Mouse (Mus musculus): ENCODE measurements around the gene Cbx6. TPM values are rescaled to one million over a fixed set of nuclear protein-coding genes. Genes with fewer than 3 reads are reported as not detected.

Cbx6 gene
- polyA plus RNA-seq (2012; fragmentation: generic; extraction: Trizol): 26.1 TPM

DNA sequence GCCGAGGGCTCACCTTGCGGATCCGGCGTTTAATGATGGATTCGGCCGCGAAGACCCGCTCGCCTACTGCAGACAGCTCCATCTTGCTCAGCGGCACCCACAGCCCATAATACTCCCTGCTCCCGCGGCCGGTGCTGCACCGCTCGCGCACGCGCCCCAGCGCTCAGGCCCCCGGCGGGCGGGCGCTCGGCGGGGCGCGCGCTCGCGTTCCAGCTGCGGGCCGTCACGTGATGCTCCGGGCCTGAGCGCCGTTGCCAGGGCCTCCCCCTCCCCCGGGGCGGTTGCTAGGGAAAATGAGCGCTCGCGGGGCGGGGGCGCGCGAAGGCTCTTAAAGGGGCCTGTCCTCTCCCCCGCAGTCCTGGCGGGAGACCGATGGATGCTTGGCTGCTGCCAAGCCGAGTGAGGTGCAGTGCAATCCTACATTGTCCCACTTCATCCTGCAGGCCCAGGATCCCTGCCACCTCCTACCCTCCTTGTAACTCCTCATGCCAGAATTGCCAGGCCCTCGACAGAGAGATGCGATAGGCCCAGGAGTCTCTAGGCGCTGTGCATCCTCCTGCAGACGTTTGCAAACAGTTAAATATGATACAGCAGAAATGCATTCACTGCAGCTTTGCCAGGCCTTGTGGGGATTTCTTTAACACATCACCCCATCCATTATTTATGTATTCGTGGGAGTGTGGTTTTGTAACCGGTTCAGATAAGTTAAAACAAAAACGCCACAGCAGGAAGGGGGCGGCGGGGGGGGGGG lies at the start of gene Cbx6, which contains the start of gene Npcd:
Gene Cbx6, minus strand, starts transcription at position 559 of the 751 bp plus-strand sequence.
Gene Npcd, minus strand, starts transcription at position 108 of the 751 bp plus-strand sequence.
- Histone ChIP-seq H3K27me3 (ENCODE audit: control insufficient read depth, insufficient read depth, insufficient read length) (no peaks in the 10 kb centered on the region), H3ac (ENCODE audit: control insufficient read depth, insufficient read length) (peak within 1 kb of the TSS; percentile 63), H3K79me2 (ENCODE audit: control insufficient read depth, insufficient read depth) (peaks cover 15% of the 10 kb centered on the region), H3K36me3 (ENCODE audit: control insufficient read depth, insufficient read depth) (no peaks in the 10 kb centered on the region), H3K4me2 (ENCODE audit: low read depth) (peak within 1 kb of the TSS; percentile 83), H3K4me3 (peak within 1 kb of the TSS; percentile 74)
- no peak for TF ChIP-seq TCF12 (IDR thresholded peaks at IDR 0.05; ENCODE audit: insufficient read depth, poor library complexity, severe bottlenecking)
- TF ChIP-seq POLR2AphosphoS2 (IDR thresholded peaks at IDR 0.05; ENCODE audit: insufficient read length, low read depth): peak; percentile 86
- peak in 1 of 3 experiments; percentile 25 for TF ChIP-seq MYOG (IDR thresholded peaks at IDR 0.05; ENCODE audit: control insufficient read depth in 1 of 3, insufficient read depth in 1 of 3, insufficient read length in 2 of 3, low read depth in 2 of 3)
- no peak for TF ChIP-seq TCF3 (IDR thresholded peaks at IDR 0.05; ENCODE audit: insufficient read length, low read depth)
- peak; percentile 90 for TF ChIP-seq POLR2A (IDR thresholded peaks at IDR 0.05; ENCODE audit: insufficient read length, low read depth)
- TF ChIP-seq REST (IDR thresholded peaks at IDR 0.05; ENCODE audit: insufficient read depth, insufficient read length): no peak
- TF ChIP-seq MYOD1 (IDR thresholded peaks at IDR 0.05; ENCODE audit: control insufficient read depth in 1 of 3, insufficient read length in 2 of 3, low read depth in 2 of 3): peak in 1 of 3 experiments; percentile 43
- no peak for TF ChIP-seq CEBPB (IDR thresholded peaks at IDR 0.05; ENCODE audit: insufficient read depth, poor library complexity, severe bottlenecking)
- no peak for TF ChIP-seq SRF (IDR thresholded peaks at IDR 0.05; ENCODE audit: control insufficient read depth, insufficient read length, low read depth)
- TF ChIP-seq USF1 (IDR thresholded peaks at IDR 0.05; ENCODE audit: low read depth): peak; percentile 92
- TF ChIP-seq E2F4 (IDR thresholded peaks at IDR 0.05; ENCODE audit: insufficient read depth): no peak
- no peak for TF ChIP-seq MAX (IDR thresholded peaks at IDR 0.05; ENCODE audit: low read depth)

DNA sequence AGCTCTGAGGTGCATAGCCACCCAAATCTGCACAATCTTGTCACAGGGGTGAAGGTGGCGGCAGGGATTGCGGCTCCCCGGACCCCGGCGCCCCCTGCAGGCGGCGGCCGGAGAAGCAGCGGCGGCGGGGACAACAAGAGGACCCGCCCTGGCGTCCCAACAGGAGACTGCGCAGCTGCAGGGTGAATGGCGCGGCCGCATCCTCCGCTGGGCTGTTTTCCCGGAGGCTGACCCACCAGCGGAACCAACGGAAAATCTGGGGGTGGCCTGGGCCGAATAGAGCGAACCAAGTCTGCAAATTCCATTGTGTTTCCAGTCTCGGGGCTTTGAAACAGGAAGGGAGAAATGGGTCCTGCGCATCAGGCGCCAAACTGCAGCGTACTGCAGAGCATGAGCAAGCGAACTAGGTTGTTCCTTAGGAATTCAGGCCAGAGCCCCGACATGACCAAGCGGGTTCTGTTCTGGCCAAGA lies 48.9 kb upstream of the Cbx6 start:
- Histone ChIP-seq H3ac (ENCODE audit: control insufficient read depth, insufficient read length) (no peak overlapping the region), H3K79me2 (ENCODE audit: control insufficient read depth, insufficient read depth) (no peaks in the 10 kb centered on the region), H3K4me2 (ENCODE audit: low read depth) (peak overlapping the region; percentile 90), H3K36me3 (ENCODE audit: control insufficient read depth, insufficient read depth) (no peaks in the 10 kb centered on the region), H3K27me3 (ENCODE audit: control insufficient read depth, insufficient read depth, insufficient read length) (no peaks in the 10 kb centered on the region), H3K4me3 (peak overlapping the region; percentile 33)
- peak; percentile 75 for TF ChIP-seq POLR2A (IDR thresholded peaks at IDR 0.05; ENCODE audit: insufficient read length, low read depth)
- no peak for TF ChIP-seq MAX (IDR thresholded peaks at IDR 0.05; ENCODE audit: low read depth)
- TF ChIP-seq POLR2AphosphoS2 (IDR thresholded peaks at IDR 0.05; ENCODE audit: insufficient read length, low read depth): peak; percentile 21
- peak in 1 of 3 experiments; percentile 23 for TF ChIP-seq MYOD1 (IDR thresholded peaks at IDR 0.05; ENCODE audit: control insufficient read depth in 1 of 3, insufficient read length in 2 of 3, low read depth in 2 of 3)

DNA sequence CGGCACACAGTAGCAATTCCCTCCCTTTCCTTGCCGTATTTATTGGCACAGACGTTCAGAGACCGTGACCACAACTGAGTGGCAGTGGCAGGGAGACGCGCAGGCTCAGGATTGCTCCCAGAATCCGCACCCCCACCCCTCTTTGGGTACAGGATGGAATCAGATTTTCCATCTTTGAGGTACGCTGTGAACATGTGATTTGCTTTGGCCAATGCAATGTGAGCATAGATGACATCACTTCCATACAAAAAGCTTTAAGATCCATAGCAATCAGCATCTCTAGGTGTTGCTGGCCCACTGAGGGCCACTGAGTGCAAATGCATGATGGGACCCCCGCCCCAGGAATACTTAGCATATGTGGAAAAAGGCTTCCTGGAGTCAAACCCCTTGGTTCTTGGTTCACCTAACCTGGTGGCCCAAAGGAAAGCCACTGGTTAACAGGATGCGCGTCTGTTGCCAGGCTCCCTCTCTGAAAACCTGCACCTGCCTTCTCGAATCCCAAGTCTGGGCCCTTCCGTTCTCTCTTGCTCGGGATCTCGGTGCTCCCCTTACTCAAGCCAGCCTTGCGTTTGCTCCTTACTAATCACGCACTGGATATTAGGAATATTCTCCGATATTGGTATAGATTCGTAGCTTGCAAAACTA lies 48.3 kb upstream of the Cbx6 start:
- no peak for TF ChIP-seq CEBPB (IDR thresholded peaks at IDR 0.05; ENCODE audit: insufficient read depth, poor library complexity, severe bottlenecking)
- no peak for TF ChIP-seq POLR2A (IDR thresholded peaks at IDR 0.05; ENCODE audit: insufficient read length, low read depth)
- TF ChIP-seq TCF12 (IDR thresholded peaks at IDR 0.05; ENCODE audit: insufficient read depth, poor library complexity, severe bottlenecking): no peak
- TF ChIP-seq TCF3 (IDR thresholded peaks at IDR 0.05; ENCODE audit: insufficient read length, low read depth): no peak
- no peak for TF ChIP-seq E2F4 (IDR thresholded peaks at IDR 0.05; ENCODE audit: insufficient read depth)
- no peak for TF ChIP-seq USF1 (IDR thresholded peaks at IDR 0.05; ENCODE audit: low read depth)
- TF ChIP-seq MAX (IDR thresholded peaks at IDR 0.05; ENCODE audit: low read depth): no peak
- TF ChIP-seq MYOD1 (IDR thresholded peaks at IDR 0.05; ENCODE audit: control insufficient read depth in 1 of 3, insufficient read length in 2 of 3, low read depth in 2 of 3): no peak
- TF ChIP-seq POLR2AphosphoS2 (IDR thresholded peaks at IDR 0.05; ENCODE audit: insufficient read length, low read depth): no peak
- no peak for TF ChIP-seq MYOG (IDR thresholded peaks at IDR 0.05; ENCODE audit: control insufficient read depth in 1 of 3, insufficient read depth in 1 of 3, insufficient read length in 2 of 3, low read depth in 2 of 3)
- no peak for TF ChIP-seq REST (IDR thresholded peaks at IDR 0.05; ENCODE audit: insufficient read depth, insufficient read length)
- TF ChIP-seq SRF (IDR thresholded peaks at IDR 0.05; ENCODE audit: control insufficient read depth, insufficient read length, low read depth): no peak
- Histone ChIP-seq H3K79me2 (ENCODE audit: control insufficient read depth, insufficient read depth) (no peaks in the 10 kb centered on the region), H3K4me3 (peak overlapping the region; percentile 33), H3K36me3 (ENCODE audit: control insufficient read depth, insufficient read depth) (no peaks in the 10 kb centered on the region), H3K27me3 (ENCODE audit: control insufficient read depth, insufficient read depth, insufficient read length) (no peaks in the 10 kb centered on the region), H3ac (ENCODE audit: control insufficient read depth, insufficient read length) (no peak overlapping the region), H3K4me2 (ENCODE audit: low read depth) (peak overlapping the region; percentile 90)

DNA sequence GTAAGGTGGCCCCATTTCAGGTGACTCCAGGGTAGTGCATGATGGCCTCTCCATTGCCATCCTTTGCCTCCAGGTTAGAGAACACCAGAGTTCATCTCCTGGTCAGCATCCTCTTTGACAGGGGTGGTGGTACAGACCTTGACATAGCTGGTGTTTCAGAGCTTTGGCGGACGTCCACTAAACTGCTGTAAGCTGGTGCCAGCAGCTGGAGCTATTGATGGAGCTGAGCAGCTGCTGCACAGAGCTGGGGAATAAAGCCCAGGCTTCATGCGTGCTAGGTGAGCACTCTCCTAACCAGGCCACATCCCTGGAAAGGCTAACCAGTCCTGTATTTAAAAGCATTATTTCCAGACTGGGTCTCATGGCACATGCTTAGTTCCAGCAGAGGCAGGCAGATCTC lies 46.0 kb upstream of the Cbx6 start:
- no peaks in the 10 kb centered on the region for H3K36me3 ChIP-seq (ENCODE audit: control insufficient read depth, insufficient read depth)
- H3ac ChIP-seq (ENCODE audit: control insufficient read depth, insufficient read length): no peak overlapping the region
- TF ChIP-seq MYOG (IDR thresholded peaks at IDR 0.05; ENCODE audit: control insufficient read depth in 1 of 3, insufficient read depth in 1 of 3, insufficient read length in 2 of 3, low read depth in 2 of 3) (peak in 2 of 3 experiments; percentile 19 to 39), MAX (IDR thresholded peaks at IDR 0.05; ENCODE audit: low read depth) (no peak), TCF3 (IDR thresholded peaks at IDR 0.05; ENCODE audit: insufficient read length, low read depth) (peak; percentile 42), SRF (IDR thresholded peaks at IDR 0.05; ENCODE audit: control insufficient read depth, insufficient read length, low read depth) (no peak), TCF12 (IDR thresholded peaks at IDR 0.05; ENCODE audit: insufficient read depth, poor library complexity, severe bottlenecking) (peak; percentile 61), CEBPB (IDR thresholded peaks at IDR 0.05; ENCODE audit: insufficient read depth, poor library complexity, severe bottlenecking) (no peak), POLR2AphosphoS2 (IDR thresholded peaks at IDR 0.05; ENCODE audit: insufficient read length, low read depth) (no peak), MYOD1 (IDR thresholded peaks at IDR 0.05; ENCODE audit: control insufficient read depth in 1 of 3, insufficient read length in 2 of 3, low read depth in 2 of 3) (peak; percentile 89 to 95 (median 90))
- no peaks in the 10 kb centered on the region for H3K27me3 ChIP-seq (ENCODE audit: control insufficient read depth, insufficient read depth, insufficient read length)
- no peak overlapping the region for H3K4me2 ChIP-seq (ENCODE audit: low read depth)
- no peak overlapping the region for H3K4me3 ChIP-seq
- no peaks in the 10 kb centered on the region for H3K79me2 ChIP-seq (ENCODE audit: control insufficient read depth, insufficient read depth)
